Comparison of ENCODE assay signal across 13 mouse cellular contexts in genomic region chr10:88150381-88150780, GRCm38 (mm10). TPM values are rescaled to one million over a fixed set of nuclear protein-coding genes. Genes with fewer than 3 reads are reported as not detected.
"Had no signal": no experiment of that assay in that cellular context is flagged by ENCODE, and none has a peak within 500 bp of the region (broad histone marks: within the 10 kb centered on the region; RNA-seq: fewer than 3 reads in every experiment).

No protein-coding gene starts in this region.

- ATAC-seq: midbrain, embryonic 15.5 days had no signal

- DNase-seq: kidney, adult 9 months; kidney, postnatal 14 days; kidney, postnatal 4 days; layer of hippocampus, adult 9-11 months; liver, embryonic 13.5 days; lung, adult 2 months; thymus, adult 2 months; thymus, postnatal 14 days; thymus, postnatal 4 days had no signal

RNA-seq across cellular contexts. Expression of gene Pmch, which starts 59.5 kb away (rescaled TPM):
- polyA plus RNA-seq: liver, adult 2 months; lung, adult 2 months; macrophage; stomach, postnatal 0 days; thymus, adult 2 months had no signal
